Mouse (Mus musculus) kidney, adult 2 months (tissue): ENCODE results near the gene Gm36210. TPM values are rescaled to one million over a fixed set of nuclear protein-coding genes. Genes with fewer than 3 reads are reported as not detected.

Experiments used
- DNase-seq: peaks from one replicate; pipeline ENCODE4 v3.0.0; 2021
- H3K27ac ChIP-seq: fragments of 200-500 bp; 2 replicates; pipeline ENCODE4 v1.5.1; 2012; ENCODE audit warnings: low read depth, low read length, control low read depth, inconsistent platforms; ENCODE audit not compliant: insufficient read depth
- H3K27me3 ChIP-seq: fragments of 200-500 bp; replicated peaks from 2 replicates; pipeline ENCODE4 v1.6.1; 2012; ENCODE audit warnings: mild to moderate bottlenecking, moderate library complexity, low read length, inconsistent platforms; ENCODE audit not compliant: control insufficient read depth, insufficient read depth
- H3K36me3 ChIP-seq: fragments of 200-500 bp; 2 replicates; pipeline ENCODE4 v1.6.1; 2012; ENCODE audit warnings: mild to moderate bottlenecking, moderate library complexity, low read length, inconsistent platforms; ENCODE audit not compliant: control insufficient read depth, insufficient read depth
- H3K4me1 ChIP-seq: fragments of 200-500 bp; 2 replicates; pipeline ENCODE4 v1.6.1; 2011; ENCODE audit warnings: low read length; ENCODE audit not compliant: control insufficient read depth, insufficient read depth
- H3K4me3 ChIP-seq: fragments of 200-500 bp; 2 replicates; pipeline ENCODE4 v1.5.1; 2011; ENCODE audit warnings: mild to moderate bottlenecking, low read depth, low read length, control low read depth; ENCODE audit not compliant: insufficient read depth
- CTCF ChIP-seq: fragments of 200-500 bp; conservative IDR thresholded peaks from 2 replicates; pipeline ENCODE4 v1.5.1; 2011; ENCODE audit warnings: low read depth, mild to moderate bottlenecking, control low read depth, low read length, moderate library complexity, mixed read lengths; ENCODE audit not compliant: insufficient read depth, insufficient read length
- POLR2A ChIP-seq: fragments of 200-500 bp; IDR thresholded peaks from one replicate; pipeline ENCODE4 v1.6.1; 2011; ENCODE audit warnings: low read depth, low read length, control low read depth
- WGBS: fragments of 180-500 bp; shearing (Covaris S2); methylation state at CpG from one replicate; pipeline ENCODE4 v1.1.7; 2018; 5-methylcytosine and 5-hydroxymethylcytosine counted together
- polyA plus RNA-seq: library from polyadenylated mRNA; depleted of rRNA; stranded (reverse); fragments of >200 nt; gene quantifications from 2 replicates; pipeline ENCODE4 v1.2.3, GENCODE M21; 2012

The Gm36210 gene
- polyA plus RNA-seq, 1 experiment = 0.16 TPM

- H3K36me3 ChIP-seq = no peaks in the 10 kb centered on the region; the same call in 1 of the 2 replicates
- H3K27me3 ChIP-seq = no peaks in the 10 kb centered on the region
- peaks cover 13% of the 10 kb centered on the region; the same call in 1 of the 2 replicates for H3K4me1 ChIP-seq
- WGBS = 2% methylated on average over 14 of the region's 14 CpGs
- H3K4me3 ChIP-seq = peak overlapping the region; percentile 39
- TF ChIP-seq POLR2A (no peak), CTCF (no peak)
- H3K27ac ChIP-seq = no peak overlapping the region
- peak; percentile 78 for DNase-seq
Measured at GRCm38 (mm10) chr7:4922508-4922907, 16.2 kb upstream of the Gm36210 start.

DNA sequence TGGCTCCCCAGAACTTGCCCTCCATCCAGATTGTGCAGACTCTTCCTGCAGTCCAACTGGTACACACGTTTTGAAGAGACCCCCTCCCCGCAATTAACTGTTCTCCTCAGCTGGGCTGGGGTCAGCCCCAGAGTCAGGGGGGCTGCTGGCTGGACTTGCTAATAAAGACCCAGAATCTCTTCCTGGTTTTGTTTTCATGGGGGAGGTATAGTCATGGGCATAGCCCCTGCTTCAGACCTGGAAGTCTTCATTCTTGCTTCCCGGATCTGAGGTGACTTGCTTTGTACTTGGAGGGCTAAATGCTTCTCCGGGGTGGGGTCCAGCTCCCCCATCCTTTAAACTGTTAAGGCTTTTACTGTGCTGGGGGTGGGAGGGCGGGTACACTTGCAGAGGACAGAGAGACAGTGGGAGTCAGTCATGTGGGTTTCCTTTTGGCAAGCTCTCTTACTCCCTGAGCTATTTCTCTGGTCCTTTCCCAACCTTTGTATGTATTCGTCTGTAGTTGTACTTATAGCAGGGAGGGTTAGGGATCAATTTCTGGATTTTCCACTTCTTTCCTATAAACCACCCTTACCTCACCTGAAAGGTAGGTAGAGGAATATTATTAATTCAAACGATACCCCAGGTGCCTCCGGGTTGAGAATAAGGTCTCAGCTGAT lies 15.6 kb upstream of the Gm36210 start, which contains the start of gene Nat14:
Gene Nat14 (plus strand): TSS at position 205 of the 659 bp plus-strand sequence.
- DNase-seq = no peak
- Histone ChIP-seq H3K27ac (no peak within 1 kb of the TSS), H3K4me3 (peak within 1 kb of the TSS; percentile 39), H3K4me1 (peaks cover 13% of the 10 kb centered on the region; the same call in 1 of the 2 replicates), H3K27me3 (no peaks in the 10 kb centered on the region), H3K36me3 (no peaks in the 10 kb centered on the region; the same call in 1 of the 2 replicates)
- no peak for TF ChIP-seq POLR2A
- 30% methylated on average over 8 of the region's 8 CpGs for WGBS

- H3K27ac ChIP-seq = no peak overlapping the region
- H3K27me3 ChIP-seq = no peaks in the 10 kb centered on the region
- H3K4me1 ChIP-seq = peaks cover 19% of the 10 kb centered on the region
- H3K36me3 ChIP-seq = no peaks in the 10 kb centered on the region; the same call in 1 of the 2 replicates
- no peak for DNase-seq
- no peak overlapping the region for H3K4me3 ChIP-seq
- no peak for TF ChIP-seq CTCF
- no peak for TF ChIP-seq POLR2A
- WGBS = 65% methylated on average over 23 of the region's 23 CpGs
Measured at GRCm38 (mm10) chr7:4920976-4921823, 14.9 kb upstream of the Gm36210 start.

- Histone ChIP-seq H3K4me3 (no peak overlapping the region), H3K27ac (no peak overlapping the region), H3K4me1 (peaks cover 24% of the 10 kb centered on the region), H3K27me3 (no peaks in the 10 kb centered on the region), H3K36me3 (no peaks in the 10 kb centered on the region; the same call in 1 of the 2 replicates)
- no peak for TF ChIP-seq POLR2A
- TF ChIP-seq CTCF = no peak
- no peak for DNase-seq
- WGBS = 93% methylated on average over 19 of the region's 19 CpGs
Measured at GRCm38 (mm10) chr7:4920496-4920895, 14.2 kb upstream of the Gm36210 start.

DNA sequence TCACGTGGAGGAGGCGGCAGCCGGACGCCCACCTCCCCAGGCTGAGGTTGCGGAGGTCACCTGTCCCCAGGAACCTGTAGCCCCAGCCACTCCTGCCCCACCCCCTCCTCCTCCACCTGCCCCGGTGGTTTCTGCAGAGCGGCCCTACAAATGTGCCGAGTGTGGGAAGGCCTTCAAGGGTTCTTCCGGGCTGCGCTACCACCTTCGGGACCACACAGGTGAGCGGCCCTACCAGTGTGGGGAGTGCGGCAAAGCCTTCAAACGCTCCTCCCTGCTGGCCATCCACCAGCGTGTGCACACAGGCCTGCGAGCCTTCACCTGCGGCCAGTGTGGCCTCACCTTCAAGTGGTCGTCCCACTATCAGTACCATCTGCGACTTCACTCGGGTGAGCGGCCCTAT lies 13.7 kb upstream of the Gm36210 start:
- Histone ChIP-seq H3K27me3 (no peaks in the 10 kb centered on the region), H3K27ac (no peak overlapping the region), H3K36me3 (no peaks in the 10 kb centered on the region; the same call in 1 of the 2 replicates), H3K4me1 (peaks cover 24% of the 10 kb centered on the region), H3K4me3 (no peak overlapping the region)
- WGBS = 91% methylated on average over 21 of the region's 21 CpGs
- DNase-seq = no peak
- TF ChIP-seq POLR2A = no peak

GRCm38 (mm10) chr7:4919096-4919495 lies 12.8 kb upstream of the Gm36210 start:
- DNase-seq = no peak
- Histone ChIP-seq H3K4me3 (no peak overlapping the region), H3K36me3 (no peaks in the 10 kb centered on the region; the same call in 1 of the 2 replicates), H3K4me1 (peaks cover 28% of the 10 kb centered on the region), H3K27ac (no peak overlapping the region), H3K27me3 (no peaks in the 10 kb centered on the region)
- 89% methylated on average over 20 of the region's 21 CpGs for WGBS
- TF ChIP-seq POLR2A = no peak
- no peak for TF ChIP-seq CTCF

DNA sequence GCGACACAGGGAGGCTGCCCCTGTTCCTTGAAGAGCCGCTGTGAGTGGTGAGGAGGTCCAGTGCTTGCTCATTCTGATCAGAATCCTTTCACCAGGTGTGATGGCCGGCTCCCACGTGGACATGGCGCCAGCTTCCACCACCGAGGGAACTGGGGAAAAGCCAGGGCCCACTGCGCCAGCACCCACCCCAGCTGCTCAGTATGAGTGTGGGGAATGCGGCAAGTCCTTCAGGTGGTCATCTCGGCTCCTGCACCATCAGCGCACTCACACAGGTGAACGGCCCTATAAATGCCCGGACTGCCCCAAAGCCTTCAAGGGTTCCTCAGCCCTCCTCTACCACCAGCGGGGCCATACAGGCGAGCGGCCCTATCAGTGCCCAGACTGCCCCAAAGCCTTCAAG lies 12.4 kb upstream of the Gm36210 start:
- Histone ChIP-seq H3K4me1 (peaks cover 25% of the 10 kb centered on the region), H3K27ac (no peak overlapping the region), H3K27me3 (no peaks in the 10 kb centered on the region), H3K4me3 (no peak overlapping the region), H3K36me3 (no peaks in the 10 kb centered on the region; the same call in 1 of the 2 replicates)
- DNase-seq = no peak
- WGBS = 92% methylated on average over 15 of the region's 15 CpGs
- no peak for TF ChIP-seq POLR2A
- TF ChIP-seq CTCF = no peak
